Mouse (Mus musculus) T-helper 17 cell (primary cell): ENCODE measurements around the gene Gpm6a.
"Not testable (repeated sequence)": the region's sequence is repeated elsewhere in the genome, so short reads cannot be mapped to it uniquely, and the experiment has no call there.

Experiments
- in situ Hi-C, 2 experiments: fragments of 300-600 bp; cut with MboI, MseI; formaldehyde crosslinking; loops; 1 replicate in 1 of 2; 2 replicates in 1 of 2; pipeline ENCODE4 v1.15.1; 2025; ENCODE audit warnings: high pct_unique_total_duplicates in 2 of 2

Gene Gpm6a

GRCm38 (mm10) chr8:55012228-55012627 is 57.6 kb downstream of the Gpm6a start:
- in situ Hi-C loops: no loop called here

- in situ Hi-C loops: no loop called here
Observed at GRCm38 (mm10) chr8:55017071-55017470, 62.4 kb downstream of the Gpm6a start.

GRCm38 (mm10) chr8:55025851-55026660 is 71.4 kb downstream of the Gpm6a start:
- in situ Hi-C loops: no loop called here

- in situ Hi-C loops: no loop called here
Observed at GRCm38 (mm10) chr8:55026661-55027000, 72.0 kb downstream of the Gpm6a start.

- in situ Hi-C loops: no loop called here
Observed at GRCm38 (mm10) chr8:55028371-55028770, 73.7 kb downstream of the Gpm6a start.

- in situ Hi-C loops: no loop called here
Observed at GRCm38 (mm10) chr8:55031099-55031498, 76.5 kb downstream of the Gpm6a start.

GRCm38 (mm10) chr8:55034309-55034708 is 79.7 kb downstream of the Gpm6a start:
- in situ Hi-C loops: no loop called here

- in situ Hi-C loops: no loop called here
Observed at GRCm38 (mm10) chr8:55035416-55035815, 80.8 kb downstream of the Gpm6a start.

GRCm38 (mm10) chr8:55042955-55043354 is 88.3 kb downstream of the Gpm6a start:
- in situ Hi-C loops: no loop called here

- in situ Hi-C loops: no loop called here
Observed at GRCm38 (mm10) chr8:55048396-55048795, 93.8 kb downstream of the Gpm6a start.

GRCm38 (mm10) chr8:55049979-55050378 is 95.3 kb downstream of the Gpm6a start:
- in situ Hi-C loops: no loop called here

- in situ Hi-C loops: not testable (repeated sequence)
Observed at GRCm38 (mm10) chr8:55068811-55069210, 114.2 kb downstream of the Gpm6a start.

GRCm38 (mm10) chr8:55073481-55073880 is 118.8 kb downstream of the Gpm6a start:
- in situ Hi-C loops: no loop called here

GRCm38 (mm10) chr8:55102195-55102594 is 147.6 kb downstream of the Gpm6a start:
- in situ Hi-C loops: loop anchor here (25.0 kb wide), 15 partner anchors 510 to 1910 kb away; partner anchors contain the start of gene Hpgd (in 1 of the 2)

GRCm38 (mm10) chr8:55103065-55103464 is 148.4 kb downstream of the Gpm6a start:
- in situ Hi-C loops: loop anchor here (25.0 kb wide), 15 partner anchors 509 to 1909 kb away; partner anchors contain the start of gene Hpgd (in 1 of the 2)

GRCm38 (mm10) chr8:55103891-55104481 is 149.3 kb downstream of the Gpm6a start:
- in situ Hi-C loops: loop anchor here (25.0 kb wide), 15 partner anchors 508 to 1908 kb away; partner anchors contain the start of gene Hpgd (in 1 of the 2)
